Mouse (Mus musculus) liver, embryonic 12.5 days (tissue): Measurements from ENCODE around the gene Pcca. TPM values are rescaled to one million over a fixed set of nuclear protein-coding genes. Genes with fewer than 3 reads are reported as not detected.

Source experiments
- ATAC-seq: fragments of 200-750 bp; cut with Nextera tagmentation; 2 replicates; pipeline ENCODE4 v1.8.0; 2017; ENCODE audit warnings: moderate number of reproducible peaks, mild to moderate bottlenecking, moderate library complexity
- H3K27ac ChIP-seq: fragments of 300-500 bp; sonication (generic); 2 replicates; pipeline ENCODE4 v1.5.1; 2016; ENCODE audit warnings: mild to moderate bottlenecking
- H3K27me3 ChIP-seq: fragments of 300-500 bp; sonication (generic); replicated peaks from 2 replicates; pipeline ENCODE4 v1.6.1; 2016; ENCODE audit warnings: mild to moderate bottlenecking, moderate library complexity
- H3K36me3 ChIP-seq: fragments of 300-500 bp; sonication (generic); 2 replicates; pipeline ENCODE4 v1.6.1; 2016; ENCODE audit warnings: mild to moderate bottlenecking, moderate library complexity
- H3K4me1 ChIP-seq: fragments of 300-500 bp; sonication (generic); 2 replicates; pipeline ENCODE4 v1.6.1; 2016
- H3K4me2 ChIP-seq: fragments of 300-500 bp; sonication (generic); 2 replicates; pipeline ENCODE4 v1.6.1; 2016; ENCODE audit warnings: mild to moderate bottlenecking, moderate library complexity
- H3K4me3 ChIP-seq: fragments of 300-500 bp; sonication (generic); 2 replicates; pipeline ENCODE4 v1.5.1; 2016; ENCODE audit warnings: mild to moderate bottlenecking, moderate library complexity
- H3K9ac ChIP-seq: fragments of 300-500 bp; sonication (generic); 2 replicates; pipeline ENCODE4 v1.6.1; 2016; ENCODE audit warnings: mild to moderate bottlenecking, moderate library complexity
- H3K9me3 ChIP-seq: fragments of 300-500 bp; sonication (generic); replicated peaks from 2 replicates; pipeline ENCODE4 v1.6.1; 2016; ENCODE audit warnings: mild to moderate bottlenecking, moderate library complexity
- WGBS: fragments of 180-500 bp; shearing (Covaris S2); methylation state at CpG from one replicate; pipeline ENCODE4 v1.1.7; 2016; ENCODE audit not compliant: insufficient replicate concordance; 5-methylcytosine and 5-hydroxymethylcytosine counted together
- polyA plus RNA-seq: library from polyadenylated mRNA; unstranded; fragments of >200 nt; fragmentation: Nextera tagmentation; extraction: Ambion mirVana; gene quantifications from 2 replicates; pipeline ENCODE4 v1.2.1, GENCODE M21; 2016

The Pcca gene
- polyA plus RNA-seq, 1 experiment from 2014 or later, result 14.2 TPM

- WGBS, result 65% methylated on average over 10 of the region's 10 CpGs
- no peak overlapping the region for H3K27ac ChIP-seq
- H3K4me1 ChIP-seq, result no peaks in the 10 kb centered on the region
- no peak overlapping the region for H3K9ac ChIP-seq
- no peak overlapping the region for H3K4me2 ChIP-seq
- H3K27me3 ChIP-seq, result no peaks in the 10 kb centered on the region
- H3K36me3 ChIP-seq, result peaks cover 3% of the 10 kb centered on the region; the same call in 1 of the 2 replicates
- no peak for ATAC-seq
- H3K9me3 ChIP-seq, result no peaks in the 10 kb centered on the region
- H3K4me3 ChIP-seq, result no peak overlapping the region
Observed at GRCm38 (mm10) chr14:122883821-122884584, 349.9 kb downstream of the Pcca start.

DNA sequence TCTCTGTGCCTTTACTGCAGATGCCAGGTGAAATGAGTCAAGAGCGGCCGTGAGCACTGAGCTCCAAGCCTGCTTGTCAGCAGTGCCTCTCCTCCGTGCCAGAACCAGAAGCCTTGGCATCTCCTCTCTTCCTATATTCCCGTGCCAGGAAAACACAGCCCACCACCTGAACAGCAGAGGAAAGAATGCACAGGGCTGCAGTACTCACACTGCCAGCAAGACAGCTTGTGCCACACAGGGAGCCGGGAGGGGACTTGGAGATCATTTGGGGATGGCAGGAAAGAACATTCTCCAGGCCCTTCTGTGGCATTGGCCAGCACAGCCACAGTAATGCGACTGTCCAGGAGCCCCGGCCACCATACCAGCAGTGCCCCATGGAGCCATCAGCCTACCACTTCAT lies 351.8 kb downstream of the Pcca start:
- Histone ChIP-seq H3K36me3 (peaks cover 15% of the 10 kb centered on the region), H3K27me3 (no peaks in the 10 kb centered on the region), H3K4me2 (no peak overlapping the region), H3K27ac (no peak overlapping the region), H3K9ac (no peak overlapping the region), H3K9me3 (no peaks in the 10 kb centered on the region), H3K4me1 (no peaks in the 10 kb centered on the region), H3K4me3 (no peak overlapping the region)
- 79% methylated on average over 7 of the region's 7 CpGs for WGBS
- no peak for ATAC-seq

DNA sequence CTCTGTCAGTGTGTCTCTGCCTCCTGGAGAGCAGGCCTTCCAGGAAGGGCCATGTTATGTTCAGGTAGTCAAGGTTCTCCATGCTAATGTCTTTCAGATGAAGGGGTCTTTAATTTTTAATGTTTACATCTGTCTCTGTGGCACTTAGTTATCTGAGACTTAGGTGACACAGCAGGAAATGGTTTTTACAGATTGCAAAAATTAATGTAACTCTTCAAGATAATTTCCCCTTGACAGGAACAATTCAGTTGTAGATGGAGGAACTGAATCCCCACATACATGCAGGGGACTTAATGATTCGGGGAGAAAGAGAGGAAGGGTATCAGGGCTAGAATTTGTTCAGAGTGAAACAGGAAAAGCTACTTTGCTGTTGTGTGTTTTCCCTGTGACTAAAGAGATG lies 353.2 kb downstream of the Pcca start:
- WGBS, result 62% methylated on average over 1 of the region's 1 CpGs
- peaks cover 25% of the 10 kb centered on the region for H3K36me3 ChIP-seq
- no peak overlapping the region for H3K9ac ChIP-seq
- H3K4me3 ChIP-seq, result no peak overlapping the region
- H3K27ac ChIP-seq, result no peak overlapping the region
- ATAC-seq, result no peak
- H3K27me3 ChIP-seq, result no peaks in the 10 kb centered on the region
- H3K4me2 ChIP-seq, result no peak overlapping the region
- H3K9me3 ChIP-seq, result no peaks in the 10 kb centered on the region
- H3K4me1 ChIP-seq, result no peaks in the 10 kb centered on the region

DNA sequence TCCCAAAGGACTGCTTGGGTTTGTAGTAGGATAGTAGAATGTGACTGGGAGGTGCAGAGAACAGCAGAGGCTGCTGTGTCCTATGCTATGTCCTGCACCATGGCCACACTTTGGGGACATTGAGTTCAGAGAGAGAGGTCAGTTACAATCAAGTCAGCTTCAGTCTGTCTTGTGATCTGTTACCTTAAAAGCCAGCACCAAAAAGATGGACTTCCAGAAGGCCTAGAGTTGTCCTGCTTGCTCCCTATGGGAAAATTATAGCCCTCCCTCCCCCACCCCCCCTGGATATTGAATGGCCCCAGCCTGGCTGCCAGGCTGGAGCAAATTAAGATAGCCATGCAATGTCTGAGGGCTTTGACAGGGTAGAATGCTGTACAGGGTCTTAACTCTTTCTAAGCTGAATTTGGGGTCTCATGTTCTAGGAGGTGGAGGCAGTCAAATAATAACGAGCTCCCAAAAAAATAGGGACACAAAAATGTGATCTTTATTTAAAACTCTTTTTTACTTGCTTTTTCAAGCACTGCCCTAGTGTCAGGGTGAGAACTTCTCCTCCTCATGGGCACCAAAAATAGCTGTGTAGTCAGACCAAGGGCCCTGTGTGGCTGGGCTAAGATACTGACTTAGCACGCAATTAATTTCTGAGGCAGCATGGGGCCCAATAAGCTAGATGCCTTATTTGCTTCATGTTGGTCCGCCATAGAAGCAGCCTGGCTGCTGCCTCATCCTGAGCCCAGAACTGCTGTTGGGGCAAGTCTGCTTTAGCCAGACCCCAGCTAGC lies 353.8 kb downstream of the Pcca start:
- ATAC-seq, result no peak
- 76% methylated on average over 3 of the region's 3 CpGs for WGBS
- no peaks in the 10 kb centered on the region for H3K4me1 ChIP-seq
- H3K27ac ChIP-seq, result no peak overlapping the region
- H3K9ac ChIP-seq, result no peak overlapping the region
- no peaks in the 10 kb centered on the region for H3K27me3 ChIP-seq
- no peaks in the 10 kb centered on the region for H3K9me3 ChIP-seq
- H3K4me3 ChIP-seq, result no peak overlapping the region
- H3K36me3 ChIP-seq, result peaks cover 25% of the 10 kb centered on the region
- H3K4me2 ChIP-seq, result no peak overlapping the region

- 83% methylated on average over 1 of the region's 1 CpGs for WGBS
- no peaks in the 10 kb centered on the region for H3K27me3 ChIP-seq
- no peak for ATAC-seq
- H3K9ac ChIP-seq, result no peak overlapping the region
- H3K4me3 ChIP-seq, result no peak overlapping the region
- no peaks in the 10 kb centered on the region for H3K9me3 ChIP-seq
- H3K36me3 ChIP-seq, result peaks cover 25% of the 10 kb centered on the region
- no peaks in the 10 kb centered on the region for H3K4me1 ChIP-seq
- no peak overlapping the region for H3K27ac ChIP-seq
- H3K4me2 ChIP-seq, result no peak overlapping the region
Observed at GRCm38 (mm10) chr14:122888480-122888872, 354.4 kb downstream of the Pcca start.

DNA sequence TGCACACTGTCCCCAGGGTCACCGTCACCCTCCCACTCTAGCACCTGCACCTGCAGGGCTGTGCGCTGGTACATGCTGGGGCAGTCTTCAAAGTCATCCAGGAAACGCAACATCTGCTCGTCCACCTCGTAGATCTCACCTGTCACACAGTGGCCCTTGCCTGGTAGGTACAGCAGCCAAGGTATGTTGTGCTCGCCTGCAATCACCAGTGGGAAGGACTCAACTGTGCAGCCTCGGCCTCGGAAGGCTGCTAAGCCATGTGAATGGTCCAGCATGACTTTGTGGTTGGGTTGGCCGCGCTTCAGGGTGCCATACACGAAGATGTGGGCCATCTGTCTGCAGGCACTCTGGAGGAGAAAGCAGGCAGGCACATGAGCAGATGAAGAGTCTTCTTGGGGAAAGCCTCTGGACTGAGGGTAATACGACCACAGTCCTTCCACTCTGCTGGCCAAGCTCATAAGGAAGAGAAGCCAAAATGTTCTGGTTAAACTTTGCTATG lies 357.4 kb downstream of the Pcca start:
- no peak overlapping the region for H3K4me3 ChIP-seq
- no peak overlapping the region for H3K27ac ChIP-seq
- H3K4me1 ChIP-seq, result no peaks in the 10 kb centered on the region
- no peak for ATAC-seq
- no peak overlapping the region for H3K9ac ChIP-seq
- no peaks in the 10 kb centered on the region for H3K27me3 ChIP-seq
- H3K4me2 ChIP-seq, result no peak overlapping the region
- H3K36me3 ChIP-seq, result peaks cover 32% of the 10 kb centered on the region
- H3K9me3 ChIP-seq, result no peaks in the 10 kb centered on the region
- WGBS, result 83% methylated on average over 12 of the region's 12 CpGs

DNA sequence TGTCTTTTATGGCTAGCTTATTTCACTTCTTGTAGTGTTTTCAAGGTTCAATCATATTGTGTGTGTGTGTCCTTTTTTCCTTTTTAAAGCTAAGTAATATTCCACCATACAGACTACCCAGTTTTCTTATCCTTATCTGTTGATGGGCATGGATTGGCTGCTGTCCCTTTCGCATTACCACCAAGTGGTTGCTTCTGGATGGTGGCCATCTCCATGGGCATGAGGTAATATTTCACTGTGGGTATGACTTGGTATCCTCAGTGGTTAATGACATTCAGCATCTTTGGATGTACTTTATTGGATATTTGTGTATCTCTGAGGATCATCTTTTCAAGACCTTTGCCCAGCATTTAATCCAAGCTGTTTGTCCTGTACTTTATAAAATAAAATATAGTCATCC lies 362.0 kb downstream of the Pcca start:
- Histone ChIP-seq H3K36me3 (peaks cover 16% of the 10 kb centered on the region; the same call in 1 of the 2 replicates), H3K4me1 (no peaks in the 10 kb centered on the region), H3K9ac (no peak overlapping the region), H3K9me3 (no peaks in the 10 kb centered on the region), H3K4me3 (no peak overlapping the region), H3K27me3 (no peaks in the 10 kb centered on the region), H3K27ac (no peak overlapping the region), H3K4me2 (no peak overlapping the region)
- ATAC-seq, result no peak
- WGBS, result 88% methylated on average over 1 of the region's 1 CpGs

GRCm38 (mm10) chr14:122898550-122898949 lies 364.4 kb downstream of the Pcca start:
- H3K9ac ChIP-seq, result no peak overlapping the region
- no peak overlapping the region for H3K27ac ChIP-seq
- H3K36me3 ChIP-seq, result 0 out of 2 replicates have a peak, but pooled peaks cover 7% of the 10 kb centered on the region
- no peak overlapping the region for H3K4me2 ChIP-seq
- H3K4me3 ChIP-seq, result no peak overlapping the region
- H3K27me3 ChIP-seq, result no peaks in the 10 kb centered on the region
- no peaks in the 10 kb centered on the region for H3K4me1 ChIP-seq
- H3K9me3 ChIP-seq, result no peaks in the 10 kb centered on the region
- ATAC-seq, result no peak

DNA sequence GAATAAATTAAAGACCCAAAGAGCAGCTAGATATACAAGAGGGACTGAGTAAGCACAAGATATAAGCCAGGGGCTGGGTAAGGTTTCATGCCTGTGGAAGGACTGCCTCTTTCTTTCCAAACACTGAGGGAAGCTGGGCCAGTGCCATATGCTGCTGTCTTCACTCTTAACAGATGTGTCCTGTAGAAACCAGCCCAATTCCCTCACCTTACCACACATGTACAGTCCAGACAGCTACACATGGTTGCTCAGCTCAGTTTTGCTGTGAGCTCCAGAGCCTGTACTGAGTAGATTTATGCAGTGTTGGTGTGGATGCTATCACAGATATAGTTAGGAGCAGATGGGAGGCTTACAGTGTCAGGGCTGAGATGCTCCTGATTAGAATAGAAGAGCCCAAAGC lies 366.6 kb downstream of the Pcca start:
- no peak overlapping the region for H3K27ac ChIP-seq

GRCm38 (mm10) chr14:122901177-122901576 lies 367.1 kb downstream of the Pcca start:
- H3K9ac ChIP-seq, result no peak overlapping the region
- H3K27ac ChIP-seq, result no peak overlapping the region
- H3K36me3 ChIP-seq, result peaks cover 4% of the 10 kb centered on the region; the same call in 1 of the 2 replicates
- no peaks in the 10 kb centered on the region for H3K9me3 ChIP-seq
- no peak overlapping the region for H3K4me2 ChIP-seq
- no peaks in the 10 kb centered on the region for H3K27me3 ChIP-seq
- ATAC-seq, result no peak
- H3K4me1 ChIP-seq, result no peaks in the 10 kb centered on the region
- H3K4me3 ChIP-seq, result no peak overlapping the region
- WGBS, result 69% methylated on average over 3 of the region's 3 CpGs

More for the DNA sequence above, 366.6 kb downstream of the Pcca start:
- Histone ChIP-seq H3K4me3 (no peak overlapping the region), H3K27me3 (no peaks in the 10 kb centered on the region), H3K36me3 (peaks cover 7% of the 10 kb centered on the region; the same call in 1 of the 2 replicates), H3K9ac (no peak overlapping the region), H3K4me2 (no peak overlapping the region), H3K4me1 (no peaks in the 10 kb centered on the region), H3K9me3 (no peaks in the 10 kb centered on the region)
- ATAC-seq, result peak; percentile 24; the same call in 1 of the 2 replicates

GRCm38 (mm10) chr14:122901715-122902114 lies 367.6 kb downstream of the Pcca start:
- H3K27me3 ChIP-seq, result no peaks in the 10 kb centered on the region
- H3K4me3 ChIP-seq, result no peak overlapping the region
- H3K4me1 ChIP-seq, result no peaks in the 10 kb centered on the region
- ATAC-seq, result 0 out of 2 replicates have a peak, but pooled peaks have one; percentile 21
- peaks cover 4% of the 10 kb centered on the region; the same call in 1 of the 2 replicates for H3K36me3 ChIP-seq
- no peak overlapping the region for H3K27ac ChIP-seq
- WGBS, result 58% methylated on average over 2 of the region's 2 CpGs
- no peak overlapping the region for H3K9ac ChIP-seq
- no peaks in the 10 kb centered on the region for H3K9me3 ChIP-seq
- no peak overlapping the region for H3K4me2 ChIP-seq

- 70% methylated on average over 2 of the region's 2 CpGs for WGBS
- Histone ChIP-seq H3K4me2 (no peak overlapping the region), H3K27me3 (no peaks in the 10 kb centered on the region), H3K4me3 (no peak overlapping the region), H3K9ac (no peak overlapping the region), H3K27ac (no peak overlapping the region), H3K36me3 (peaks cover 4% of the 10 kb centered on the region; the same call in 1 of the 2 replicates), H3K9me3 (no peaks in the 10 kb centered on the region), H3K4me1 (no peaks in the 10 kb centered on the region)
- no peak for ATAC-seq
Observed at GRCm38 (mm10) chr14:122902136-122902535, 368.0 kb downstream of the Pcca start.
